Mouse (Mus musculus) megakaryocyte, embryonic 14.5 days (primary cell): Measurements from ENCODE around the gene C2cd2.

ENCODE experiments used
- FLI1 ChIP-seq: IDR thresholded peaks from 2 replicates; pipeline ENCODE4 v1.6.1; 2012; ENCODE audit warnings: low read length, inconsistent platforms, mixed read lengths
- GATA1 ChIP-seq: IDR thresholded peaks from 3 replicates; pipeline ENCODE4 v1.6.1; 2012; ENCODE audit warnings: mixed read lengths, low read length, inconsistent platforms, borderline replicate concordance

DNA sequence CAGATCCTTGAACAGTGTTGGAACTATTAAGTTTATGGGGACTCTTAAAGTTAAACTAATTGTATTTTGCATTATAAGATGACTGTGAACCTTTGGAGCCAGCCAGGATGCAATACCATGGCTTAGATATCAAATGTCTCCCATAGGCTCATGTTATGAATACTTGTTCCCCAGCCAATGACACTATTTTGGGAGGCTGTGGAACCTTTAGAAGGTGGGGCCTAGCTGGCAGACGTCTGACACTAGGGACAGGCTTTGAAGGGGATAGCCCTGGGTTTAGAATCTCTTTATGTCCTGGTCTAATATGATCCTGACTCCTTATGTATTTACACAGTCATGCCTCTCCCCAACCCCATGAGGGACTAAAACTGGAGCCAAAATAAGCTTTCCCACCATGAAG lies 88.0 kb downstream of the C2cd2 start:
- no peak for TF ChIP-seq GATA1
- no peak for TF ChIP-seq FLI1
